ENCODE assay signal across 10 mouse cellular contexts in genomic region chr17:4770052-4770451, GRCm38 (mm10).
DNase-seq lines count a peak whose midpoint lies in the region; ATAC-seq and TF ChIP-seq lines count a peak whose summit lies in the region.
"Had no signal": no experiment of that assay in that cellular context is flagged by ENCODE, and none has a peak within 500 bp of the region (broad histone marks: within the 10 kb centered on the region; RNA-seq: fewer than 3 reads in every experiment).

No protein-coding gene starts in this region.

- no peak overlapping the region for H3K4me2 ChIP-seq in kidney, postnatal 0 days (ENCODE audit: low read length)
- no peak overlapping the region for H3K4me2 ChIP-seq in kidney, embryonic 16.5 days (replicated peaks; ENCODE audit: low read depth, low read length)
- H3K4me2 ChIP-seq: intestine, embryonic 15.5 days had no signal

- no peak for ATAC-seq in kidney, postnatal 0 days (replicated peaks; ENCODE audit: low FRiP score, low read depth)
- ATAC-seq in kidney, embryonic 16.5 days (ENCODE audit: low FRiP score, low TSS enrichment): no peak
- 0 out of 2 replicates have a peak, but pooled peaks have one; percentile 47 for ATAC-seq in megakaryocyte-erythroid progenitor cell, adult 5-6 weeks (replicated peaks; ENCODE audit: low FRiP score, low TSS enrichment, poor library complexity, severe bottlenecking)

- no peaks in the 10 kb centered on the region for H3K36me3 ChIP-seq in kidney, postnatal 0 days (ENCODE audit: insufficient read depth, low read length)
- H3K36me3 ChIP-seq in kidney, embryonic 16.5 days (ENCODE audit: insufficient read depth, low read length): no peaks in the 10 kb centered on the region
- H3K36me3 ChIP-seq: intestine, embryonic 15.5 days had no signal

- H3K4me3 ChIP-seq in kidney, postnatal 0 days (replicated peaks; ENCODE audit: low read depth, low read length): no peak overlapping the region
- no peak overlapping the region for H3K4me3 ChIP-seq in kidney, embryonic 16.5 days (ENCODE audit: low read length)
- H3K4me3 ChIP-seq: intestine, embryonic 15.5 days had no signal

- no peaks in the 10 kb centered on the region for H3K9me3 ChIP-seq in kidney, postnatal 0 days (replicated peaks; ENCODE audit: low read length)
- H3K9me3 ChIP-seq in kidney, embryonic 16.5 days (ENCODE audit: low read length): no peaks in the 10 kb centered on the region
- H3K9me3 ChIP-seq: intestine, embryonic 15.5 days had no signal

- H3K9ac ChIP-seq in kidney, postnatal 0 days (ENCODE audit: low read depth, low read length): no peak overlapping the region
- H3K9ac ChIP-seq in kidney, embryonic 16.5 days (replicated peaks; ENCODE audit: low read length): no peak overlapping the region
- H3K9ac ChIP-seq: intestine, embryonic 15.5 days had no signal

- H3K27ac ChIP-seq in kidney, postnatal 0 days: no peak overlapping the region
- H3K27ac ChIP-seq in kidney, embryonic 16.5 days (ENCODE audit: low read length): no peak overlapping the region
- H3K27ac ChIP-seq: intestine, embryonic 15.5 days had no signal

- H3K4me1 ChIP-seq in kidney, postnatal 0 days (replicated peaks; ENCODE audit: insufficient read depth, low read length): no peaks in the 10 kb centered on the region
- no peaks in the 10 kb centered on the region for H3K4me1 ChIP-seq in kidney, embryonic 16.5 days (ENCODE audit: insufficient read depth, low read length)
- H3K4me1 ChIP-seq: intestine, embryonic 15.5 days had no signal

- no peaks in the 10 kb centered on the region for H3K27me3 ChIP-seq in kidney, postnatal 0 days (ENCODE audit: insufficient read depth, low read length)
- no peaks in the 10 kb centered on the region for H3K27me3 ChIP-seq in kidney, embryonic 16.5 days (ENCODE audit: insufficient read depth, low read length)
- H3K27me3 ChIP-seq: intestine, embryonic 15.5 days had no signal

- TF ChIP-seq CTCF in kidney, postnatal 0 days (IDR thresholded peaks at IDR 0.05; ENCODE audit: low read depth): peak; percentile 69

- DNase-seq in cerebellum, postnatal 10 days: peak; percentile 24 to 38
- no peak for DNase-seq in cerebellum, postnatal 25 days
- DNase-seq in kidney, postnatal 0 days (ENCODE audit: low spot score): peak; percentile 47
- DNase-seq in lung, postnatal 36 days: peak; percentile 22
- no peak for DNase-seq in lung, postnatal 14 days
- no peak for DNase-seq in thymus, postnatal 10 days (ENCODE audit: low spot score in 2 of 2)
- DNase-seq: gastrocnemius, postnatal 25 days had no signal

- WGBS in kidney, postnatal 0 days: 88% methylated on average over 3 of the region's 3 CpGs
- WGBS in kidney, embryonic 16.5 days: 87% methylated on average over 3 of the region's 3 CpGs

Comparison
In these comparisons a context has a peak if more than half of its experiments do, and no peak if none do; other contexts are left out.
1. DNase-seq: peak in cerebellum, postnatal 10 days (2 of 2), kidney, postnatal 0 days (single experiment) and lung, postnatal 36 days (single experiment); none in cerebellum, postnatal 25 days (0 of 2), lung, postnatal 14 days (single experiment) and thymus, postnatal 10 days (0 of 2).